Mouse (Mus musculus): ENCODE data around the gene Arcn1. TPM values are rescaled to one million over a fixed set of nuclear protein-coding genes. Genes with fewer than 3 reads are reported as not detected.

Gene Arcn1
- polyA plus RNA-seq, 1 experiment, result 40.6 TPM

DNA sequence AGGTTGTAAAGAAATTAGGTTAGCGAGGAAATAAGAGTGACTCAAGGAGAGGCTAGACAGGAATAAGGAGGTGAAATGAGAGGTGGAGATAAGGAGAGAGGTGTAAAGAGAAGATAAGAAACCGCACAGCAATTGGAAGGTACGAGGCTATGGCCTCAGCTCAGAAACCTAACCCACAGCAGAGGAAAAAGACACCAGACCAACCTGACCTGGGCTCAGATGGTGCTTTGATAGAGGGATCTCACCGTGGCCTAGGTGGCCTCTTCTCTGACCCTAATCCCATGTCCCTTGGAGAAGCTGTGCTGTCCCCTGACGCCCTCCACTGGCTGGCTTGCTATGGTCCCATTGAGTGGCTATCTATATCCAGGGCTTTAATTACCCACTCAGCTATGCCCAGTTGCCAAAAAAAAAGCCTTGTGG, 35.5 kb downstream of the Arcn1 start:
- H3ac ChIP-seq (ENCODE audit: control insufficient read depth, insufficient read length), result no peak overlapping the region
- peaks cover 5% of the 10 kb centered on the region for H3K36me3 ChIP-seq (ENCODE audit: control insufficient read depth, insufficient read depth)
- no peak for TF ChIP-seq POLR2A (IDR thresholded peaks at IDR 0.05; ENCODE audit: insufficient read length, low read depth)
- TF ChIP-seq TCF12 (IDR thresholded peaks at IDR 0.05; ENCODE audit: insufficient read depth, poor library complexity, severe bottlenecking), result no peak
- TF ChIP-seq POLR2AphosphoS2 (IDR thresholded peaks at IDR 0.05; ENCODE audit: insufficient read length, low read depth), result no peak
- TF ChIP-seq E2F4 (IDR thresholded peaks at IDR 0.05; ENCODE audit: insufficient read depth), result no peak
- no peak for TF ChIP-seq USF1 (IDR thresholded peaks at IDR 0.05; ENCODE audit: low read depth)
- TF ChIP-seq MYOD1 (IDR thresholded peaks at IDR 0.05; ENCODE audit: control insufficient read depth in 1 of 3, insufficient read length in 2 of 3, low read depth in 2 of 3), result no peak
- no peak for TF ChIP-seq CEBPB (IDR thresholded peaks at IDR 0.05; ENCODE audit: insufficient read depth, poor library complexity, severe bottlenecking)
- no peak for TF ChIP-seq MAX (IDR thresholded peaks at IDR 0.05; ENCODE audit: low read depth)
- TF ChIP-seq REST (IDR thresholded peaks at IDR 0.05; ENCODE audit: insufficient read depth, insufficient read length), result no peak
- TF ChIP-seq MYOG (IDR thresholded peaks at IDR 0.05; ENCODE audit: control insufficient read depth in 1 of 3, insufficient read depth in 1 of 3, insufficient read length in 2 of 3, low read depth in 2 of 3), result no peak
- TF ChIP-seq TCF3 (IDR thresholded peaks at IDR 0.05; ENCODE audit: insufficient read length, low read depth), result no peak
- TF ChIP-seq SRF (IDR thresholded peaks at IDR 0.05; ENCODE audit: control insufficient read depth, insufficient read length, low read depth), result no peak
- peak overlapping the region; percentile 96 for H3K4me2 ChIP-seq (ENCODE audit: low read depth)
- H3K79me2 ChIP-seq (ENCODE audit: control insufficient read depth, insufficient read depth), result peaks cover 34% of the 10 kb centered on the region
- peak overlapping the region; percentile 92 for H3K4me3 ChIP-seq
- H3K27me3 ChIP-seq (ENCODE audit: control insufficient read depth, insufficient read depth, insufficient read length), result no peaks in the 10 kb centered on the region

DNA sequence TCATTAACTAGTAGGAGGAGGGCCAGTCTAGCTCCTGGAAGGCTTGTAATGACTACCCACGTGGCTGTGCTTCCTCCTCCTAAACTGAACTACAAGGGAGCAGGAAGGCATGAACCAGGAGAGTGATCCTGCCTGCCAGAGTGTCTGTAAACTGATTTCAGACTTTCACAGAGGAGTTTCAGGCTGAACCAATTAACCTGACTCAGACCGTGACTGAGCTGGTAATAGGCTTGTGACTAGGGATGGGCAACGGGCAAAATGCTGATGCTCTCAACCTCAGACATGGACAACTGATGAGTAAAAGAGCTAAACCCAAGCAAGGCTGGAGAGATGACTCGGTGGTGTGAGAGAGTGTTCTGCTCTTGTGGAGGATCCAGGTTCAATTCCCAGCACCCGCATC, 40.2 kb downstream of the Arcn1 start:
- H3K79me2 ChIP-seq (ENCODE audit: control insufficient read depth, insufficient read depth), result peaks cover 22% of the 10 kb centered on the region
- TF ChIP-seq POLR2A (IDR thresholded peaks at IDR 0.05; ENCODE audit: insufficient read length, low read depth), result no peak
- no peak for TF ChIP-seq MYOG (IDR thresholded peaks at IDR 0.05; ENCODE audit: control insufficient read depth in 1 of 3, insufficient read depth in 1 of 3, insufficient read length in 2 of 3, low read depth in 2 of 3)
- TF ChIP-seq TCF12 (IDR thresholded peaks at IDR 0.05; ENCODE audit: insufficient read depth, poor library complexity, severe bottlenecking), result no peak
- TF ChIP-seq CEBPB (IDR thresholded peaks at IDR 0.05; ENCODE audit: insufficient read depth, poor library complexity, severe bottlenecking), result no peak
- no peak for TF ChIP-seq SRF (IDR thresholded peaks at IDR 0.05; ENCODE audit: control insufficient read depth, insufficient read length, low read depth)
- TF ChIP-seq REST (IDR thresholded peaks at IDR 0.05; ENCODE audit: insufficient read depth, insufficient read length), result no peak
- no peak for TF ChIP-seq MYOD1 (IDR thresholded peaks at IDR 0.05; ENCODE audit: control insufficient read depth in 1 of 3, insufficient read length in 2 of 3, low read depth in 2 of 3)
- no peak for TF ChIP-seq POLR2AphosphoS2 (IDR thresholded peaks at IDR 0.05; ENCODE audit: insufficient read length, low read depth)
- TF ChIP-seq USF1 (IDR thresholded peaks at IDR 0.05; ENCODE audit: low read depth), result no peak
- TF ChIP-seq E2F4 (IDR thresholded peaks at IDR 0.05; ENCODE audit: insufficient read depth), result no peak
- TF ChIP-seq MAX (IDR thresholded peaks at IDR 0.05; ENCODE audit: low read depth), result no peak
- TF ChIP-seq TCF3 (IDR thresholded peaks at IDR 0.05; ENCODE audit: insufficient read length, low read depth), result no peak
- H3K4me2 ChIP-seq (ENCODE audit: low read depth), result no peak overlapping the region
- no peak overlapping the region for H3K4me3 ChIP-seq
- no peak overlapping the region for H3ac ChIP-seq (ENCODE audit: control insufficient read depth, insufficient read length)
- H3K36me3 ChIP-seq (ENCODE audit: control insufficient read depth, insufficient read depth), result peaks cover 9% of the 10 kb centered on the region
- H3K27me3 ChIP-seq (ENCODE audit: control insufficient read depth, insufficient read depth, insufficient read length), result no peaks in the 10 kb centered on the region

DNA sequence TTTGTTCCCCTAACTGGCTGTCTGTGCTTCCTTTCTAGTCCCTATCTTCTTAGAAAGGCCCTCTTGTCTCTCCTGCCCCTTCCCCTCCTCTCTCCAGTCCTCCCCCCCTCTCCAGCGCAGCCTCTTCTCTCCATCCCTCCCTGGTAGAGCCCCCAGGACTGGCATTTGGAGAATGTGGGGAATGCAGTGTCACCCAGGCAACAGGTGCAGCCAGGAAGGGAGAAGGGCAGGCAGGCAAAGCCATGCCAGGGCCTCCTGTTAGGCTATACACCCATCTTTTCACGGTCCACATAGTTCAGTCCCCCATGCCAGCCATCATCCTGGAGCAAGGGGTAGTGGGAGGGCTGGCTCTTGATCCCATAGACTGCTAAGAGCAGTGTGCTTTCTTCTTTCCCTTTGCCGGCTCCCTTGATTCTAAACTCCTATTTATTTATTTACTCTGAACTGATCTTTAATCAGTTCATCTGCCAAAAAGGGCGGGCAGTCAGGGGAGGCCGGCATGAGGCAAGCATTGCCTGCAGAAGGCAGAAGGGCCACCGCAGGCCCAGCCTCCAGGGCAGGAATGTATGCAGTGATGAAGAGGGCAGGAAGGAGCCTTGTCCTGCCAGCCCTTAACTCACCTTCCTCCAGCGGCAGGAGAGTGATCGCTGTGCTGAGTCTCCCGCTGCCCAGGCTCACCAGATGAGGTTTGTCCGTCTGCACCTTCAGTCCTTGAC, 41.1 kb downstream of the Arcn1 start:
- peaks cover 9% of the 10 kb centered on the region for H3K36me3 ChIP-seq (ENCODE audit: control insufficient read depth, insufficient read depth)
- H3K4me2 ChIP-seq (ENCODE audit: low read depth), result no peak overlapping the region
- H3K27me3 ChIP-seq (ENCODE audit: control insufficient read depth, insufficient read depth, insufficient read length), result no peaks in the 10 kb centered on the region
- H3K4me3 ChIP-seq, result no peak overlapping the region
- TF ChIP-seq SRF (IDR thresholded peaks at IDR 0.05; ENCODE audit: control insufficient read depth, insufficient read length, low read depth), result no peak
- TF ChIP-seq MAX (IDR thresholded peaks at IDR 0.05; ENCODE audit: low read depth), result no peak
- TF ChIP-seq MYOD1 (IDR thresholded peaks at IDR 0.05; ENCODE audit: control insufficient read depth in 1 of 3, insufficient read length in 2 of 3, low read depth in 2 of 3), result peak in 2 of 3 experiments; percentile 74 to 80
- TF ChIP-seq MYOG (IDR thresholded peaks at IDR 0.05; ENCODE audit: control insufficient read depth in 1 of 3, insufficient read depth in 1 of 3, insufficient read length in 2 of 3, low read depth in 2 of 3), result peak in 2 of 3 experiments; percentile 64 to 68
- TF ChIP-seq POLR2A (IDR thresholded peaks at IDR 0.05; ENCODE audit: insufficient read length, low read depth), result no peak
- TF ChIP-seq TCF12 (IDR thresholded peaks at IDR 0.05; ENCODE audit: insufficient read depth, poor library complexity, severe bottlenecking), result no peak
- no peak for TF ChIP-seq CEBPB (IDR thresholded peaks at IDR 0.05; ENCODE audit: insufficient read depth, poor library complexity, severe bottlenecking)
- no peak for TF ChIP-seq TCF3 (IDR thresholded peaks at IDR 0.05; ENCODE audit: insufficient read length, low read depth)
- no peak for TF ChIP-seq USF1 (IDR thresholded peaks at IDR 0.05; ENCODE audit: low read depth)
- TF ChIP-seq POLR2AphosphoS2 (IDR thresholded peaks at IDR 0.05; ENCODE audit: insufficient read length, low read depth), result no peak
- TF ChIP-seq REST (IDR thresholded peaks at IDR 0.05; ENCODE audit: insufficient read depth, insufficient read length), result no peak
- no peak for TF ChIP-seq E2F4 (IDR thresholded peaks at IDR 0.05; ENCODE audit: insufficient read depth)
- peaks cover 20% of the 10 kb centered on the region for H3K79me2 ChIP-seq (ENCODE audit: control insufficient read depth, insufficient read depth)
- no peak overlapping the region for H3ac ChIP-seq (ENCODE audit: control insufficient read depth, insufficient read length)

DNA sequence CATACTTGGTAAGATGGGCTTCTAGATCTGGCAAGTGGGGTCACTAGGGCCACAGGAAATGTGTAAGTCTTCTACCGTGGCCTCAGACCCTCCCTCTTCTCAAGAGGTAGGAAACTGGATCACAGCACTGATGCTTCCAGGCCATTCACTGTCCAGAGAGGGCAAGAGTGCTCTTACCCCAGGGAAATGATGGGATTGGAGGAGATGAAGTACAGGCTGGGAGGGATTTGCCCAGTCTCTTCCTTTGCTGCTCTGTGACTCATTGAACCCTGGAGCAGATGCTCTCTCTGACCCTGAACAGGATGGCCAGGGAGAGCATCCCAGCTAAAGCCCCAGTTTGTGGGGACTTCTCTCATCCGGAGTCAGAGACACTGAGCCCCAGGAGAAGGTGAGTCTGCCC, 43.0 kb downstream of the Arcn1 start:
- Histone ChIP-seq H3K36me3 (ENCODE audit: control insufficient read depth, insufficient read depth) (peaks cover 9% of the 10 kb centered on the region), H3K4me3 (no peak overlapping the region)
- no peak for TF ChIP-seq POLR2A (IDR thresholded peaks at IDR 0.05; ENCODE audit: insufficient read length, low read depth)
- TF ChIP-seq SRF (IDR thresholded peaks at IDR 0.05; ENCODE audit: control insufficient read depth, insufficient read length, low read depth), result no peak
- no peak for TF ChIP-seq MYOG (IDR thresholded peaks at IDR 0.05; ENCODE audit: control insufficient read depth in 1 of 3, insufficient read depth in 1 of 3, insufficient read length in 2 of 3, low read depth in 2 of 3)
- no peak for TF ChIP-seq MYOD1 (IDR thresholded peaks at IDR 0.05; ENCODE audit: control insufficient read depth in 1 of 3, insufficient read length in 2 of 3, low read depth in 2 of 3)
- no peak for TF ChIP-seq USF1 (IDR thresholded peaks at IDR 0.05; ENCODE audit: low read depth)

More for the DNA sequence above, 43.0 kb downstream of the Arcn1 start:
- no peaks in the 10 kb centered on the region for H3K27me3 ChIP-seq (ENCODE audit: control insufficient read depth, insufficient read depth, insufficient read length)
- H3K4me2 ChIP-seq (ENCODE audit: low read depth), result peak overlapping the region; percentile 64
- H3K79me2 ChIP-seq (ENCODE audit: control insufficient read depth, insufficient read depth), result peaks cover 6% of the 10 kb centered on the region
- H3ac ChIP-seq (ENCODE audit: control insufficient read depth, insufficient read length), result no peak overlapping the region

All from myocyte (in vitro differentiated cells).